Mouse (Mus musculus) C2C12 (cell line): ENCODE measurements at regions not wholly inside any gene's neighbourhood (a gene's known extent, or its start where the extent isn't known, plus 50 kb on each side); places are given as distances from the start of the nearest gene placed in this dataset.

ENCODE experiments used
- CEBPB ChIP-seq: IDR thresholded peaks from one replicate; pipeline ENCODE4 v1.6.1; 2011; ENCODE audit warnings: low read depth, mild to moderate bottlenecking, control low read depth, moderate library complexity
- CTCF ChIP-seq: IDR thresholded peaks from one replicate; pipeline ENCODE4 v1.5.1; 2011; ENCODE audit not compliant: control insufficient read depth, insufficient read depth, insufficient read length
- FOSL1 ChIP-seq: IDR thresholded peaks from one replicate; pipeline ENCODE4 v1.8.0; 2011; ENCODE audit warnings: mild to moderate bottlenecking, low read length; ENCODE audit not compliant: poor library complexity, insufficient read depth, severe bottlenecking
- MAX ChIP-seq: IDR thresholded peaks from one replicate; pipeline ENCODE4 v1.6.1; 2011; ENCODE audit warnings: mild to moderate bottlenecking, control low read depth
- MYOD1 ChIP-seq: IDR thresholded peaks from one replicate; pipeline ENCODE4 v1.6.1; 2011; ENCODE audit warnings: low read depth; ENCODE audit not compliant: control insufficient read depth, insufficient read length
- MYOG ChIP-seq: IDR thresholded peaks from one replicate; pipeline ENCODE4 v1.6.1; 2011; ENCODE audit not compliant: control insufficient read depth, insufficient read length; ENCODE audit errors: extremely low read depth
- USF1 ChIP-seq: IDR thresholded peaks from one replicate; pipeline ENCODE4 v1.6.1; 2011; ENCODE audit warnings: low read depth, mild to moderate bottlenecking, control low read depth, moderate library complexity

DNA sequence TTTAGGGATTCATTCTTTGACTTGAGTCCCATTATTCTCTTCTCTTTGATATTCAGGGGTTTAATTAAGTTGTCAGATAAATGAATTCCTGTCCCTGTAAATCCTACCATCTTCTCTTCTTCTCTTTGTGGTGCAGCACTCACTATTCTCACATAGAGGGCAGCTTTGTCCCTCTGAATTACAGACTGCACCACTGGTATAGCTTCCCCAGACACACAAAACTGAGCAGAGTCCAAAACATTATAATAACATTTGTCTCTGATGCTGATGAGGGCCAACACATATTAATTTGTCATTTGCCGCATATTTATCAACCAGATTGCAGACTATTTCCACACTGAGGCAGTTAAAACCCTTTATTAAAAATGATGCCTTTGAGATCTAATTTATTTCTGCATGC lies 1244.9 kb upstream of the Slc10a2 start:
- TF ChIP-seq MAX = no peak
- no peak for TF ChIP-seq CTCF
- TF ChIP-seq USF1 = no peak
- no peak for TF ChIP-seq MYOD1
- no peak for TF ChIP-seq MYOG
- no peak for TF ChIP-seq CEBPB
- no peak for TF ChIP-seq FOSL1
